Mouse (Mus musculus) urinary bladder, adult 2 months (tissue): ENCODE results near the gene Pappa. TPM values are rescaled to one million over a fixed set of nuclear protein-coding genes. Genes with fewer than 3 reads are reported as not detected.

Source experiments
- DNase-seq: peaks from one replicate; pipeline ENCODE4 v3.0.0; 2022; ENCODE audit warnings: low spot score
- polyA plus RNA-seq: library from polyadenylated mRNA; depleted of rRNA; stranded (reverse); fragments of >200 nt; gene quantifications from 2 replicates; pipeline ENCODE4 v1.2.3, GENCODE M21; 2012; rRNA removed

Gene Pappa
- polyA plus RNA-seq: 1.3 and 1.8 TPM in 2 replicates

DNA sequence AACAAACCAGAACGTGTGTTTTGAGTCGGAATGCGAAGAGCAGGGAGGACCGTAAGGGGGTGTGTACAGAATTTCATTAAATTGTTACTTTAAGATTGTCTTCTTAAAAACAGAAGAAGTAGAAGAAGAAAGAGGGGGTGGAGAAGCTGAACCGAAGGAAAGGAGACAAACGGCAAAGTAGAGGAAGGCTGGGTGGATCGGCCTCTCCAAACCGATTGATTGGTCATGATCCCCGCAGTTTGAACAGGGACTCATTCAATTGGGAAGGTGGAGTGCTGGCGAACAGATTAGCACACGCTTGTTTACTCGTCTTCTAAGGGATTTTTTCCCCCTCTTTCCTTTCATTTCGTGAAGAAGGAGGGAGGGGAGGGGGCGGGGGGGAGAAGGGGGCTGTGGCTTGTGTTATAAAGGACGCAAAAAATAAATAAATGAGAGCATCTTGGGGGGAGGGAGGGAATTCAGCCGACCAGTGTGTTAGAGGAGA lies at the start of gene Pappa:
Gene Pappa (plus strand): TSS at position 434 of the 484 bp plus-strand sequence.
- DNase-seq: no peak

DNA sequence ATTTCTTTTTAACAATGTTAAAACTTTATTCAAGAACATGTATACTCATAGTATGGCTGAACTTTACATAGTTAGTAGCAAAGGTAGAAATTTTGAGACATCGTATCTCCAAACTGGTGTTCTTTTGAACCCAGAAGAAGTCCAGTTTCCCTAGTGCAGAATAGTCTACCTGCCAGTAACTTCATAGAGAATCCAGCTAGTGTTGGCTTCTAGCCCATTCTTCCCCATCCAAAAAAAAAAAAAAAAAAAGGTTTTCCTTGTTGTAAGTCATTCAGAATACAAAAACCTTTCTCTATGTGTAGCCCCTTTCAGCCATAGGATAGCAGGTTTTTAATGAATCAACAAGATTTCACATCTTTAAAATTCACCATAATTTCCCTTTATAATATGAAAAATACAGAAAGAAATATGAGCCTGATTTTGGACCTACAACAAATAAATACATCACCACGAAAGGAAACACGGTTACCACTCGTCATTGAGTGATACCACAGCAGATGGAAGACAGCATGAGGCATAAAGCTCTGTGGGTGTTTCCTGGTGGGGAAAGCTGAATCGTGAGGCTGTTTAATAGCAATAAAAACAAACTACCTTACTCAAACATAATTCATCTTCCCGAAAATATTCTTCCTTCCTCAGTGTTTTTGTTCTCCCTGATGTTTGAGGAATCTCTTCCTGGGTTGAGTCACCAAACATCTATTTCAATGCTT lies 45.9 kb upstream of the Pappa start:
- DNase-seq: no peak

GRCm38 (mm10) chr4:65086864-65087263 lies 37.1 kb upstream of the Pappa start:
- DNase-seq: no peak

DNA sequence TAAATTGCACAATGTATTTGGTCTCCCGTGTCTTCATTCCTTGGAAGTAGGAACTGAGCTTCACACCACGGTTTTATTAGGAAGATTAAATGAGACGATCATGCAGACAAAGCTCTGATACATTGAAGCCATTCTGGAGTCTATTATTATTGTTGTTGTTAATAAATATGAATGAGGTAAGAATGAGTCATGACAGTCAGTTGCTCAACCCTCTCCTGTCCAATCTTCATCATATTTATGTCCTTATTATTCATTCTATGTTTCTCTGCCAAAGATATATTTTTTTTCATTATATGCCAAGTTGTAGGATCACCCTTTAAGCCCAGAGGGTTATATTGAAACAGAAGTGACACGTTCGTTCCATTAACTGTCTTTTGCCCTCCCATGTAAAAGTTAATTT lies 36.4 kb upstream of the Pappa start:
- no peak for DNase-seq

GRCm38 (mm10) chr4:65092191-65092590 lies 31.8 kb upstream of the Pappa start:
- DNase-seq: no peak

DNA sequence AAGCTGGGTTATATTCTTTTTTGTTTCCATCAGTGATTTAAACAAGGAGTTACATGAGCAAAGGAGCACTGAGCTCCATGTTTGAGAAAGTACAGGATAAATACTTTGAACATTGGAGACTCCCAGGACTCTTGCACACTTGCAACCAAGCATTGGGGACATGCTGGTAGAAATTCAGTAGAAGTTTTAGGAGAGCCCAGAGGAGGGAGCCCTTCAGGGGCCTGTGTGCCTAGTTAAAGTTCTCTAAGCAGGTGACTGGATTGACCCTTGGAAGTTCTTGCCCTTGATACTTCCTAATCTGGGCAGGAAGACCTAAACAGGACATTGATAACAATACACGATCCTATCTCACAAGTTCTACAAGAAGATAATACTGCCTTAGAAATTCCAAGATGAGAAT lies 3.6 kb upstream of the Pappa start:
- DNase-seq: no peak

DNA sequence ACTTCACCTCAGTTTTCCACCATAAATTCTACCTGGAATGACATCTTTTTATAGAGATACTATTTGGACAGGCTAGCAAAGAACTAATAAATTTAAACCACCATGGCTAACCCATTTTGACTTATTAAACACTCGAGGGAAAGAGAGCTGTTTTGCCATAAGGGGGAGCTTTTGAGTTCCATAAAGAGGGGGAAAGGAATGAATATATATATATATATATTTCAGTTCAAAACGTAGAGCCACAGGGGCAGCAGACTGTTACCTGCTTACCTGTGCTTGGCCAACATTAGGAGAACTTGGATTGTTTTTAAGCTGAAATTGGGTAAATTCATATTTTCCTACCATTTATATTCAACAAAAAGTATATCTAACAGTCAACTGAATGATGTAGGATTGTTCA lies 1.1 kb upstream of the Pappa start:
- no peak for DNase-seq

- peak; percentile 23 for DNase-seq
Observed at GRCm38 (mm10) chr4:65124369-65125151, 586 bp downstream of the Pappa start.

DNA sequence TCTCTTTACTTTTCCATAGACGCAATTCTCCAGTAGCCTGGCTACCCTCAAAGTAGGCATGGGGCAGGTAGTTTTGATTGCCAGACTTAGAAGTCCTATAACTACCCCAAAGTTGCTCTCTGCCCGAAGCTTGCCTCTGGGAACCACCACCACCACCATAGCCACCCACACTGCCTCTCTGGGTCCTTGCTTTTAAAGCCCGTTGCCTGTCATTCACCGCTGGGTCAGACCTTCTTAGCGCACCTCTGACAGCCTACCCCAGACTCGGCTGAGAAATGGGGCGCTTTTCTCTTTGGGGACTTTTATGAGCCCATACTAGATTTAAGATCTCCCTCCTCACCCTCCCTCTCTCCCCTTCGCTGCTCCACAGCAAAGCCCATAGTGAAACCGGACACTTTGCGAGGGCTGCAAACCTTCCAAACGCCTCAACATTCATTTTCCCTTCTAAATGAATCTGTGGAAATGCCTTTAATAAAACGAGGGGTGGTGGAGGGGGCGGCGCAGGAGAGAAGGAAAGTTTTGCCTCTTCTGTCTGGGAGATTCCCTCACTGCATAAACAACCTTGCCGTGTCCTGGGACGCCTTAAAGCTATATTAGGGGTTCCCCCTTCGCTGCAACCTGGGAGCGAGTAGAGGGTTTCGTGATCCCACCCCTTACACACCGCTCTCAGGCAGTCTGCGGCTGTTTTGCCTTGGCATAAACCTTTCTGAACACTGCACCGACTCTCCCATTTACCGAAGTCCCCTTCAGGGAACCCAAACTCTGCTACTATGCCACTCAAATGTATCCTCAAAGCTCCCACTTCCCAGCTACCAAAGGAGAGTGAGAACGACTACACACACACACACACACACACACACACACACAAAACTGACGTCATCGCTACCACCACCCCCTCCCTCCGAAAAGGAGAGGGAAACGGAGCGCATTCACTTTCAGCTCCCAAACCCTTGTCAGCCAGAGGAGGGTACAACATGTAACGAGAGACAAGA lies 1.7 kb downstream of the Pappa start:
- DNase-seq: peak; percentile 28

GRCm38 (mm10) chr4:65126451-65127290 lies 2.7 kb downstream of the Pappa start:
- DNase-seq: no peak

GRCm38 (mm10) chr4:65127291-65127590 lies 3.3 kb downstream of the Pappa start:
- peak; percentile 21 for DNase-seq

- DNase-seq: no peak
Observed at GRCm38 (mm10) chr4:65132657-65133056, 8.7 kb downstream of the Pappa start.

DNA sequence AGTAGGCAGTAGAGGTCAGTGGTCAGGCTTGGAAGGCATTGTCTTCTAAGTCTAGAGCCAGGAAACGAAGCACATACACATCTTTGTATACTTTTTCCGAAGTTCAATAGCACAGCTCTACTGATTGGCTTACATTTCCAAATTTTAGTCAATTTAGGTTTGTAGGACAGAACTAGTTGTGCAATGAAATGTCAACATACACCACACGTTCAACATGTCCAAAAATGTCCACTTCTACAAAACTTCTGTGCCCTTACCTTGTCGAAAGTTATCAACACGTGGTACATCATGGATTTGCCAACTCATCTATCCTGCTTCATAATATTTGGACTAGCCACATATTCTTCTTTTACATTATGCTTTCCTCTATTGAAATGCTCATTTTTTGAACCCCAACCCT lies 10.4 kb downstream of the Pappa start:
- no peak for DNase-seq

DNA sequence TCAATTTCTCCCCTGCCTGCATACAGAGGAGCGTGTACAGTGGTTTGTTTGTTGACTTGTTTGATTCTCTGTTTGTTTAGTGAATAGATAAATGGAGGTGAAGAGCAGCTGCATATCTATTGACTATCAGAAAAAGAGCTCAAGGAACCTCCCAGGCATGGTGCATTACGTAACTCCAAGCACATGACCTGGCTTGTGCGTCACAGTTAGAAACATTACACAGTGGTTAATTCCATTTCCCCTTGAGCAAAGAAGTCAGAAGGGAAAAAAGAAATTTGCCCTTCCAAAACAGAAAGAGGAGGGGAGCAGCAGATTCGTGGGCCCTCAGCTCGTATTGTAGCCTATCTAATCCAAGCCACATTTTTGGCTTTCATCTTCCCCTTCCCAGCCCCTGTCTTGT lies 11.1 kb downstream of the Pappa start:
- DNase-seq: no peak

DNA sequence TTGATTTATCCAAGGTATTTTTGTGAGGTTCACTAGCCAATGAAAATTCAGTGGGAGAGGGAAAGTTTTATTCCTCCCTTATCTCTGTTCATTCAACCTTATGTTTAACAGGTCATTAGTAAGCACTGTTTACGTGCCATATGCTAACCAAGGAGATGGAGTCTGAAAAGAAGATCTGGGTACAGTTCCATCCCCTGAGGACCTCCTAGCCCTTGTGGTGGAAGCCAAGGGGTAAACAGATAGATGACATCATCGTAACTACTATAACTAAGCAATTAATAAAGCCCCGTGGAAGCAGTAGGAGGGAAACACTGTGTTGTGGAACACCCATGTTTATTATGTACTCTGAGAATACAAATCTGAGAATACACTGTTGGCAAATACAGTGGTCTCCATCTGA lies 12.6 kb downstream of the Pappa start:
- DNase-seq: no peak

GRCm38 (mm10) chr4:65146936-65147335 lies 23.0 kb downstream of the Pappa start:
- DNase-seq: no peak

DNA sequence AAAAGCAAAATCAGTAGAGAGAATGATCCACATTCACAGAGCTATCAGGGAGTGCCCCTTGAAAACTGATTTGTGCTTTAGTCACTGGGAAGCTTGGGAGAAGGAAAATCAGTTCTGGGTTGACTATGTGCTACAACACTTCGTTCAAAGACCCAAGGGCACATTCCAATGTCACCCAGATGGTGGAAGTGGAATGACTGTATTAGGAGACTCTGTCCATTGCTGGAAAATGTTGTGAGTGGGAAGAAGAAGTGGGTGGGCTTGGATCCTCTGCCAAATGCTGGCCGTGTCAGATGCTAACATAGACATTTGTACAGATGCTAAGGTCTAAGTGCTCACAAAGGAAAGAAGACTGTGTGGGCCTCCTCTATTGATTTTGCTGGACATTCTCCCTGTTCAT lies 29.6 kb downstream of the Pappa start:
- no peak for DNase-seq

DNA sequence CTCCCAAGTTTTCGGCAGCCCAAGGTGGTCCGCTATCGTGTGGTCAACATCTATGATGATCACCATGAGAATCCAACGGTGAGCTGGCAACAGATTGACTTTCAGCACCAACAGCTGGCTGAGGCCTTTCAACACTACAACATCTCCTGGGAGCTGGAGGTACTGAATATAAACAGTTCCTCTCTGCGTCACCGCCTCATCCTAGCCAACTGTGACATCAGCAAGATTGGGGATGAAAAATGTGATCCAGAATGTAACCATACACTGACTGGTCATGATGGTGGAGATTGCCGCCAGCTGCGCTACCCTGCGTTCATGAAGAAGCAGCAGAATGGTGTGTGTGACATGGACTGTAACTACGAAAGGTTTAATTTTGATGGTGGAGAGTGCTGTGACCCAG lies 32.3 kb downstream of the Pappa start:
- DNase-seq: no peak

DNA sequence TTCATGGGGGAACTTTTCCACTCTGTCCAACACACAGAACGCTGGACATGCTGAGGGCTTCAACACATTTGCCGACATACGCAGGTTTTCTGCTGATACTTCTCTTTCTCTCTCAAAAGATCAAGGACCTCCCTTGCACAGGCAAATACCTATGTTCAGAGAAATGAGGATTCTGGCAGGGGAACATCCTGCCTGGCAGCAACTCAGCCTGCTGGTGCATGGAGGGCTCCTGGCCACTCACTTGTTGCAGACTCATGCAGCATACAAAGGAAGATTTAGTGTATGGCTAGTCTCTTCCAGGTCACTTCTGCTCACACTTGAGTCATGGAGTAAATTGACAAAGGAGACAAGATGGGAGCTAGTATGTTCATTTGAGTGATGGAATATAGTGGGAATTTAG lies 34.7 kb downstream of the Pappa start:
- DNase-seq: no peak

DNA sequence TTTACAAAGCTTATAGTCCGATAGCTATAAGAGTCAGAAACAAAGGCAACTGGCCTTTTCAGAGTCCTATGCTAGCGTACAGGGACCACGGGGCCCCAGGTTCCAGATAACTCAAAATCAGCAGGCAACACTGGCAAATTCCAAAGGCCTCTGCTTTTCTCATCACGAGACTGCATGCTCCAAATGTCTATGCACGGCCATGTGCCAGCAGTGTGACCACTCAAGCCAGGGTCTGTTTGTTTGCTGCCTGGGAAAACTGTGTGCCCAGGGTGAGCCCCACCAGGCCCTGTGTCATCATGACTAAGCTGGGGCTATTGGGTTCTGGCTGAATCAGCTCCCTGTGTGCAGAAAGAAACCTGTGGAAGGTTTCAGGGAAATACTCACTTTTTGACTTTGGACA lies 35.5 kb downstream of the Pappa start:
- no peak for DNase-seq

- no peak for DNase-seq
Observed at GRCm38 (mm10) chr4:65163698-65164097, 39.7 kb downstream of the Pappa start.
